Mouse (Mus musculus): ENCODE measurements around the gene March8. TPM values are rescaled to one million over a fixed set of nuclear protein-coding genes. Genes with fewer than 3 reads are reported as not detected.

Gene March8
- polyA plus RNA-seq, 1 experiment = 56.6 TPM

Other genes with a start within 250 kb of the March8 start
- gene Tmcc1, start 144.5 kb upstream of the March8 start, polyA plus RNA-seq (2012; rRNA removed) = 14.4 and 15.5 TPM in 2 replicates
- 54.7 and 56.1 TPM in 2 replicates for gene Washc2, start 130.0 kb upstream of the March8 start, polyA plus RNA-seq (2012; rRNA removed)
- 3.8 and 3.9 TPM in 2 replicates for gene Zfand4, start 73.8 kb upstream of the March8 start, polyA plus RNA-seq (2012; rRNA removed)
- 4.0 TPM in 2 replicates for gene Alox5, start 123.2 kb downstream of the March8 start, polyA plus RNA-seq (2012; rRNA removed)
- gene Olfr211, start 151.1 kb downstream of the March8 start, polyA plus RNA-seq (2012; rRNA removed) = not detected in 2 replicates
- not detected in 2 replicates for gene Olfr212, start 168.5 kb downstream of the March8 start, polyA plus RNA-seq (2012; rRNA removed)
- gene Olfr213, start 200.4 kb downstream of the March8 start, polyA plus RNA-seq (2012; rRNA removed) = not detected in 2 replicates
- gene Gm5580, start 213.1 kb downstream of the March8 start, polyA plus RNA-seq (2012; rRNA removed) = 0.21 and 0.25 TPM in 2 replicates
- gene Olfr214, start 216.2 kb downstream of the March8 start, polyA plus RNA-seq (2012; rRNA removed) = not detected in 2 replicates
- not detected in 2 replicates for gene Olfr215, start 246.2 kb downstream of the March8 start, polyA plus RNA-seq (2012; rRNA removed)